Mouse (Mus musculus): Measurements from ENCODE around the gene Gm49318.
"Not testable (repeated sequence)": the region's sequence is repeated elsewhere in the genome, so short reads cannot be mapped to it uniquely, and the experiment has no call there.

Gene Gm49318

GRCm38 (mm10) chr9:22070791-22071573 lies at the start of gene Gm49318, which contains the start of gene Zfp653:
TSS of gene Gm49318 (minus strand) at chr9:22071259.
TSS of gene Zfp653 (minus strand) at chr9:22071376.
- peak; percentile 92 to 96 for DNase-seq (ENCODE audit: low spot score in 2 of 2)

- DNase-seq (ENCODE audit: low spot score in 2 of 2) = no peak
Measured at GRCm38 (mm10) chr9:22119543-22119942, 48.5 kb upstream of the Gm49318 start.

GRCm38 (mm10) chr9:22117754-22118456 lies 46.8 kb upstream of the Gm49318 start:
- DNase-seq (ENCODE audit: low spot score in 2 of 2) = no peak

- DNase-seq (ENCODE audit: low spot score in 2 of 2) = peak; percentile 82 to 91
Measured at GRCm38 (mm10) chr9:22116740-22117426, 45.8 kb upstream of the Gm49318 start, which contains the start of gene Elof1. TSS of gene Elof1 (minus strand) at chr9:22117172.

GRCm38 (mm10) chr9:22116086-22116485 lies 45.0 kb upstream of the Gm49318 start:
- no peak for DNase-seq (ENCODE audit: low spot score in 2 of 2)

GRCm38 (mm10) chr9:22115635-22116034 lies 44.6 kb upstream of the Gm49318 start:
- DNase-seq (ENCODE audit: low spot score in 2 of 2) = no peak

GRCm38 (mm10) chr9:22108194-22108593 lies 37.1 kb upstream of the Gm49318 start:
- no peak for DNase-seq (ENCODE audit: low spot score in 2 of 2)

GRCm38 (mm10) chr9:22099922-22100321 lies 28.9 kb upstream of the Gm49318 start:
- no peak for DNase-seq (ENCODE audit: low spot score in 2 of 2)

- DNase-seq (ENCODE audit: low spot score in 2 of 2) = peak in 1 of 2 experiments; percentile 18
Measured at GRCm38 (mm10) chr9:22098993-22099696, 28.1 kb upstream of the Gm49318 start, which contains the start of gene Cnn1. TSS of gene Cnn1 (plus strand) at chr9:22099216.

- DNase-seq (ENCODE audit: low spot score in 2 of 2) = peak; percentile 80 to 82
Measured at GRCm38 (mm10) chr9:22095854-22096307, 24.8 kb upstream of the Gm49318 start.

GRCm38 (mm10) chr9:22092746-22093145 lies 21.7 kb upstream of the Gm49318 start:
- no peak for DNase-seq (ENCODE audit: low spot score in 2 of 2)

GRCm38 (mm10) chr9:22089986-22090385 lies 18.9 kb upstream of the Gm49318 start:
- DNase-seq (ENCODE audit: low spot score in 2 of 2) = no peak

GRCm38 (mm10) chr9:22089281-22089680 lies 18.2 kb upstream of the Gm49318 start:
- no peak for DNase-seq (ENCODE audit: low spot score in 2 of 2)

- no peak for DNase-seq (ENCODE audit: low spot score in 2 of 2)
Measured at GRCm38 (mm10) chr9:22087034-22087618, 16.1 kb upstream of the Gm49318 start.

GRCm38 (mm10) chr9:22086012-22086411 lies 15.0 kb upstream of the Gm49318 start:
- DNase-seq (ENCODE audit: low spot score in 2 of 2) = no peak

- DNase-seq (ENCODE audit: low spot score in 2 of 2) = peak; percentile 75 to 88
Measured at GRCm38 (mm10) chr9:22085022-22085834, 14.2 kb upstream of the Gm49318 start, which contains the start of gene Ecsit. TSS of gene Ecsit (minus strand) at chr9:22085438.

- DNase-seq (ENCODE audit: low spot score in 2 of 2) = no peak
Measured at GRCm38 (mm10) chr9:22084667-22085021, 13.6 kb upstream of the Gm49318 start.

- DNase-seq (ENCODE audit: low spot score in 2 of 2) = no peak
Measured at GRCm38 (mm10) chr9:22076223-22076622, 5.2 kb upstream of the Gm49318 start.

- not testable (repeated sequence) for DNase-seq (ENCODE audit: low spot score in 2 of 2)
Measured at GRCm38 (mm10) chr9:22075778-22076177, 4.7 kb upstream of the Gm49318 start.

- DNase-seq (ENCODE audit: low spot score in 2 of 2) = no peak
Measured at GRCm38 (mm10) chr9:22072276-22072675, 1.2 kb upstream of the Gm49318 start.
